Mouse (Mus musculus) stomach, postnatal 0 days (tissue): ENCODE results near the gene Tlcd2.

Experiments
- CTCF ChIP-seq: IDR thresholded peaks from 2 replicates; pipeline ENCODE4 v1.5.1; 2016; ENCODE audit warnings: antibody characterized with exemption, low read depth, mild to moderate bottlenecking, moderate library complexity
- EP300 ChIP-seq: optimal IDR thresholded peaks from 2 replicates; pipeline ENCODE3; 2016; ENCODE audit warnings: antibody characterized with exemption

GRCm38 (mm10) chr11:75459141-75459711, 2.3 kb upstream of the Tlcd2 start:
- TF ChIP-seq EP300 (no peak), CTCF (no peak)
